Mouse (Mus musculus) ES-CJ7 (cell line): ENCODE data around the gene Zfp987.
"Not testable (repeated sequence)": the region's sequence is repeated elsewhere in the genome, so short reads cannot be mapped to it uniquely, and the experiment has no call there.

Experiments used
- DNase-seq: peaks from one replicate; pipeline ENCODE4 v3.0.0; 2011; ENCODE audit warnings: low read depth, low spot score

Gene Zfp987

DNA sequence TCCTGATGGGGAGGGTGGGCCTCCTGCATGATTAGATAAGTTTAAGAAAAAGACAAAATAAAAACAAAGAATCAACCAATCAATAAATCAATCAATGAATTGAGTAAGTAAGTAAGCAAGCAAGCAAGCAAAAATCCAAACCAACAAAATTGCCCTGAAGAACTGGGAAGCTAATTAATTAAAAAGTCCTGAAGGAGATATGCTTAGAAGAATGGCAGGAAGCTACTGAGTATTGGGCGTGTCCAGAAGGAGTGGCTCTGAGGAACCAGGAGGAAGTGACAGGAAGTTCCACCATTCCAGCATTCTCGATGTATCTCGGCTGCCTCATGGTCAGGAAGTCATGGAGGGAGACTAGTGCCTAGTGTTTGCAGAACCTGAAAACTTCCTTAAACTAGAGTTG is at the start of gene Zfp987:
Gene Zfp987, plus strand, starts transcription at position 301 of the 400 bp plus-strand sequence.
- DNase-seq, result not testable (repeated sequence)

DNA sequence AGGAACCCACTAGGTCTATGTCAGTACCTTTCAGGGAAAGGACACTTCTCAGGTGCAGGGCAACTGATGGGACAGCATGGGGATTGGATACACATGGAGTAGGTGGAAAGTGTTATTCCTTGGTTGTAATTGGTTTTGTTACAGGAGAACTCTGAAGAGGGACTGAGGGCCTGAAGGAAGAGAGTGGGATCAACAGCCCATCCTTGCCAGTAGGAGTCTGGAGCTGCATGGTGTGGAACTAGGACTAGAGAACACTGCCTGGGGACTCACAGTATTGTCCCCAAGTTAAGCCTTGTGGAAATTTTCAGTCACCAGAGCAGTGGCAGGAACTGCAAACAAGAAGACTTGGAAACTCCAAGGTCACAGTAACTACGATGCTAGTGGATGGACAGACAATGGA is 44.6 kb upstream of the Zfp987 start:
- DNase-seq, result peak; percentile 12

DNA sequence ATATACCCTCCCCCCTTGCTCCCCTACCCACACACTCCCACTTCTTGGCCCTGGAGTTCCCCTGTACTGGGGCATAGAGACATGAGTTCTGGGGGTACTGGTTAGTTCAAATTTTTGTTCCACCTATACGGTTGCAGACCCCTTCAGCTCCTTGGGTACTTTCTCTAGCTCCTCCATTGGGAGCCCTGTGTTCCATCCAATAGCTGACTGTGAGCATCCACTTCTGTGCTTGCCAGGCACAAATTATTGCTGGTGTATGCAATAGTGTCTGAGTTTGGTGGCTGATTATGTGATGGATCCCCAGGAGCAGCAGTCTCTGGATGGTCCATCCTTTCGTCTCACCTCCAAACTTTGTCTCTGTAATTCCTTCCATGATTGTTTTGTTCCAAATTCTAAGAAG is 43.7 kb upstream of the Zfp987 start:
- DNase-seq, result peak; percentile 3

DNA sequence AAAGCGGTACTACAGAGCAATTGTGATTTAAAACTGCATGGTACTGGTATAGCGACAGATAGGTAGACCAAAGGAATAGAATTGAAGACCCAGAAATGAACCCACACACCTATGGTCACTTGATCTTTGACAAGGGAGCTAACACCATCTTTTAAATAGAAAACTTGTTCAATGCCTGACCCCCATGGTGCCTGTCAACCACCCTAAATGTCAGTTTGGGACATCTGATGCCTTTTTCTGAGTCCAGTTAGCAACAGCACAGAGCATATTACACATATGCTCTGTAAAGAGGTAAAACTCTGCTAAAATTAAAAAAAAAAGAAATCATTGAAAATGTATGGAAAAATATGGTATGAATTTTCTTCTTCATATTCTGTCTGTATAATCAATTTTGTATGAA is 41.8 kb upstream of the Zfp987 start:
- DNase-seq, result peak; percentile 41

DNA sequence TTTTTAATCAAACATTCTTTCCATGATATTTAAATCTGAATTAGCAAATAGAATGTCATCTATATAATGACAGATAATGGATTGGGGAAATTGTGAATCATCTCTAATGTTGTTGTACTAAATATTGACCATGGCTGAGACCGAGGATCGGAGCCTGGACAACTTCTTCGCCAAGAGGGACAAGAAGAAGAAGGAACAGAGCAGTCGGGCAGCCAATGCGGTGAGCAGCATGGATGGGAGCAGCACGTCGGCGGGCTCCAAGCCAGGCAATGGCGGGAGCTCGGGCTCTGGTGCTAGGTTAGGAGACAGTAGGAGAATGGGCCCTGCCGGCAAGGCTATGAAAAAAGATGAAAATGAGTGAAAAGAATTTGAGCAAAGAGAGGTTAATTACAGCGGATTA is 38.5 kb upstream of the Zfp987 start:
- peak; percentile 34 for DNase-seq

DNA sequence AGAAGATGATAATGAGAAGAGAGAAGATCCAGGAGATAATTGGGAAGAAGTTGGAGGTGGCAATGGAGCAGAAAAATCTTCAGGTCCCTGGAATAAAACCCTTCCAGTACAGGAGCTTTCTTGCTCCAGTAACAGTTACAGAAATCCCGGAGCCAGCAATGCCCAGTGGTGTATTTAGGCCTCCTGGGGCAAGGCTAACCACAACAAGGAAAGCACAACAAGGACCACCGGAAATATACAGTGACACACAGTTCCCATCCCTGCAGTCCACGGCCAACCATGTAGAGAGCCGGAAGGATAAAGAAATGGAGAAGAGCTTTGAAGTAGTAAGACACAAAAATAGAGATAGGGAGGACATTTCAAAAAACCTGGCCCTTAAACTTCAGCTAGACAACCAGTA is 38.0 kb upstream of the Zfp987 start:
- DNase-seq, result peak; percentile 2

DNA sequence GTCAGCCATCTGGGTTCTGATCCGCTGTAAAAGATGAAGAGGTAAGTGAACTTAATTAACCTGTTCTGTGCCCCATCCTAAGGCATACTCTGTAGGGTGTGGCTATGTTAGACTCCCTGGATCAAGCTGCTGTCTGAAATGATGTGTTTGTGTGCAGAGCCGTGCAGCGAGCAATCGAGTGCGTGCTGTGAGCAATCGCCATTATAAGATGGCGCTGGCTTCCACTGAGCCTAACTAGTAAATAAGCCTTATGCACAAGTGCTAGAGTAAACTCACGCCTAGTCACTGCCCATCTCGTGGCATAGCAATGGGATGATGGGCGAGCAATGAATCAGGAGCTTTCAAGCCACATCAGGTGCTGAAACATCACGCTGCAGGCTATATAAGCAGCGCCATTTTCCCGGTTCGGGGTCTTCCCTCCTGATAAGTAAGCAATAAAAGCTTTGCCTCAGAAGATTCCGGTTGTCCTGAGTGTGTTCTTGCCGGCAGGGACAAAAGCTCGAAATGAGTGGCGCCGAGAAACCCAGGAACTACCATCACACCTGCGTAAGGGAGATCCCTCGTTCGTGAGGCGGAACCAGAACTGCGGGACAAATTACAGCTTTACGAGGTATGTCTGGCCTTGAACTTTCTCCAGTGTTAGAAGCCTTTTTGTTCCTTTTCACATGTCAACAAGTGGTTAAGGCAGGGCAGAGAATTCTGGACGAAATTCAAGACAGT is 37.0 kb upstream of the Zfp987 start:
- peak; percentile 14 for DNase-seq

DNA sequence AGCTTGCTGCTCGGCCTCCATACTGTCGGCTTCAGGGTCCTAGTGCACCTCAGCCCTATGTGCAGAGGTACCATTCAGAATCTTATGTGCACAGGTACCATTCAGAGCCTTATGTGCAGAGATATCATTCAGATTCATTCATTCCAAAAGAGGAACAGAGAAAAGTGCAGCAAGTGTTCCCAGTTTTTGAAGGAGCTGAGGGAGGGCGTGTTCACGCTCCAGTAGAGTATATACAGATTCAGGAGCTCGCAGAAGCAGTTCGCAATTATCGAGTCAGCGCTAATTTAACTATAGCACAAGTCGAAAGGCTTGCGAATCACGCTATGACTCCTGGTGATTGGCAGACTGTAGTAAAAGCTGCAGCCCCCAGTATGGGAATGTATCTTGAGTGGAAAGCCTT is 36.0 kb upstream of the Zfp987 start:
- DNase-seq, result peak; percentile 2

DNA sequence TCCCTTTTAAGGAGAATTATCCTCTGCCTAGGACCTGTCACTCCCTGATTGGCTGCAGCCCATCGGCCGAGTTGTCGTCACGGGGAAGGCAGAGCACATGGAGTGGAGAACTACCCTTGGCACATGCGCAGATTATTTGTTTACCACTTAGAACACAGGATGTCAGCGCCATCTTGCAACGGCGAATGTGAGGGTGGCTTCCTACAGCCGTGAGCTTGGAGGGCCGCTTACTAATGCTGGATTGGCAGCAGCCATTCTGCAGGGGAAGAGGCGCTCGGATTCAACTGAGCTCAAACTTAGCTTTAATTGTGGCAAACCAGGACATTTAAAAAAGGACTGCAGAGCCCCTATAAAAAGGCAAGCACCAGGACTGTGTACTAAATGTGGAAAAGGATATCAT is 35.1 kb upstream of the Zfp987 start:
- DNase-seq, result not testable (repeated sequence)

DNA sequence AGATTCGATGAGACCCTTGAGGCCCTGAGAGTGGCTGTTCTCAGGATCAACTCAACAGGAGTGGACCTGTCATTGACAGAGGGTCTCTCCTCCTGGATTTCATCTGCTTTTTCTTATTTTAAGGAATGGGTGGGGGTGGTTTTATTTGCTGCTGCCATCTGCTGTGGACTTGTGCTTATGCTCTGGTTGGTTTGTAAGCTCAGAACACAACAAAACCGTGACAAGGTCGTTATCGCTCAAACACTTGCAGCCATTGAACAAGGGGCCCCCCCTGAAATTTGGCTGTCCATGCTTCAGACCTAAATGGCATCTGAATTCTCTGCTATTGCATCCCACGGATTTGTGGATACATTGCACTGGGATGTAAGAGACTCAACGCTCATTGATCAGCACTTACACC is 34.1 kb upstream of the Zfp987 start:
- not testable (repeated sequence) for DNase-seq

DNA sequence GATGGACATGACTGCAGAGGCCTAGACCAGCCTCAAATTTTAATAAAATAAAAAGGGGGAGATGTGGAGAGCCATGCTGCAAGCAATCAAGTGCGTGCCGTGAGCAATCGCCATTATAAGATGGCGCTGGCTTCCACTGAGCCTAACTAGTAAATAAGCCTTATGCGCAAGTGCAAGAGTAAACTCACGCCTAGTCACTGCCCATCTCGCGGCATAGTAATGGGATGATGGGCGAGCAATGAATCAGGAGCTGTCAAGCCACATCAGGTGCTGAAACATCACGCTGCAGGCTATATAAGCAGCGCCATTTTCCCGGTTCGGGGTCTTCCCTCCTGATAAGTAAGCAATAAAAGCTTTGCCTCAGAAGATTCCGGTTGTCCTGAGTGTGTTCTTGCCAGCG is 33.5 kb upstream of the Zfp987 start:
- DNase-seq, result not testable (repeated sequence)

DNA sequence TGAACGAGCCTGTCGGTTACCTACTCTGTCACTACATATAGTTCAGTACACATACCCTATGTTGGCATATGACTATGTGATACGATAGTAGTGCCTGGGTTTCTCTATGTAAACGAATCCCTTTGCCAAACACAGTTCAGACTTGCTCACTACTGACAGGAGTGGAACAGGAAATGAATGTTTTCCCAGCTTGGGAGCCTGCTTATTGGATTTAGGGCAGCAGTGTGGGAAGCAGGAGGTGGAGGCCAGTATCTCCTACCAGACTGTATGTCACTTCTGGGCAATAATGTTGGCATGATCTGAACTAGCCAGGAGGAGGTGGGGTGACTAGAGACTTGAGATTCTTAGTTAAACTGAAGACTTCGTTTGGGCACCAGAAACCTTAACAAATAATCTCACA is 32.3 kb upstream of the Zfp987 start:
- DNase-seq, result peak; percentile 1

DNA sequence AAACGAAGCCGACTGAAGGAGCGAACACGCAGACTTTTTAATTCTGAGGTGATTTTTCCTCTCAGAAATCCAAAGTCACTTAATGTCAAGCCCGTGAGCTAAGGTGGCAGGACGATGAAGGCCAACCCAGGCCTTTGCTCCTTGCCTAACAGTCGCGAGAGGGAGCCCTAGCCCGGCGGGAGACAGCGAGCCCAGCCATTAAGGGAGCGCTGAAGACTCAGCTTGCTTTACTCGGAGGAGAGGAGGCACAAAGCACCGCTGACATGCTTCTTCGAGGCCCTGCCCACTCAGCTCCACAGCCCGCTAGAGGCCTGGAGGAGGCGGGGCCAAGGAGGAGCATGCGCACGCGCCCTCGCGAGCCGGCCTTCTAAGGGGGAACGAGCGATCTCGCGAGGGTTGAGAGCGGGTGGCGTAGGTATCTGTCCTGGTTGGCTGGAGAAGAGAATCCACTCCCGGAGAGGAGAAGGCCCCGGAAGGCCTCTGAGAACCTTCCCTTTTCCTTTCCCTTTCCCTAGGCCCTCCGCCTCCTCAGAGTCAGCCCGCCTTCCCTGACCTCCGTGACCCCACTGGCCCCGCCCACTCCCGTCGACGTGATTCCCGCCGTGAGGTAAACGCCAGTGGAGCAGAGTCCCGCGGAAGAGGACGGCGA is 30.0 kb upstream of the Zfp987 start:
- DNase-seq, result peak; percentile 97

DNA sequence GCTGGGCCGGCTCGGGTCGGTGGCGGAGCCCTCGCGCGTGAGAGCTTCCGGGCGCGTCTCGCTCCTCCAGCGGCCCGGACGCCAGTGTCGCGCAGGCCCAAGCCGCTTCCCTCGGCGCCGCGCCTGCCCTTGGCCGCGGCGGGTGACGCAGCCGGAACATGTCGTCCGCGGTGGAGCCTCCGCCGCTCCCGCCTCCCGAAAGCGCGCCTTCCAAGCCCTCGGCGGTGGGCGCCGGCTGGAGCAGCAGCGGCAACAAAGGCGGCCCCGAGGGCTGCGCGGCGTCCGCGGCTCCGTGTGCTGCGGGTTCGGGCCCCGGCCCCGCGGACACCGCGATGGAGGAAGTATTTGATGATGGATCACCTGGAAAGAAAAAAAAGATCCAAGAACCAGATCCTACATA is 29.5 kb upstream of the Zfp987 start:
- peak; percentile 57 for DNase-seq

DNA sequence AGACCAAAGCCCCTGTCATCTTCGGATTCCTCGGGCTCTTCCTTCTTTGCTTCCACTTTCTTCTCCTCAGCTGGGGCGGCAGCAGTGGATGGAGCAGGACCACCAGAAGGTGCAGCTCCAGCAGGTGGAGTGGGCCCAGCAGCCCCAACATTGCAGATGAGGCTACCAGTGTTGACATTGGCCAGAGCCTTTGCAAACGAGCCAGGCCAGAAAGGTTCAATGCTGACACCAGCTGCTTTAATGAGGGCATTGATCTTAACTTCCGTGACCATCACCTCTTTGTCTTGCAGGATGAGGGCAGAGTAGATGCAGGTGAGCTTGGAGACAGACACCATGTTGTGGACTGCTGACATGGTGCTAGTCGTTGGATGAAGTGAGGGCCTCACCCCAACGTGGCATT is 23.8 kb upstream of the Zfp987 start:
- not testable (repeated sequence) for DNase-seq

DNA sequence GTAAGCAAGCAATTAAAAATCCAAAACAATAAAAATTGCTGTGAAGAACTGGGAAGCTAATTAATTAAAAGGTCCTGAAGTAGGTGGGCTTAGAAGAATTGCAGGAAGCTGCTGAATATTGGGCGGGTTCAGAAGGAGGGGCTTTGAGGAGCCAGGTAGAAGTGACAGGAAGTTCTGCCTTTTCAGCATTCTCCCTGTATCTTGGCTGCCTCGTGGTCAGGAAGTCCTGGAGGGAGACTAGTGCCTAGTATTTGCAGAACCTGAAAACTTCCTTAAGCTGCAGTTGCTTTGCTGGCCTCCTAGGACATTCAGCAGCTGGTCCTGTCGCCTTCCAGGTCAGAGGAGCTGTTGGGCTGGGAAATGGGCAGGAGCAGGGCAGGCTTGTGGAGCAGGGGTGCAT is 4.3 kb downstream of the Zfp987 start:
- DNase-seq, result peak; percentile 53

DNA sequence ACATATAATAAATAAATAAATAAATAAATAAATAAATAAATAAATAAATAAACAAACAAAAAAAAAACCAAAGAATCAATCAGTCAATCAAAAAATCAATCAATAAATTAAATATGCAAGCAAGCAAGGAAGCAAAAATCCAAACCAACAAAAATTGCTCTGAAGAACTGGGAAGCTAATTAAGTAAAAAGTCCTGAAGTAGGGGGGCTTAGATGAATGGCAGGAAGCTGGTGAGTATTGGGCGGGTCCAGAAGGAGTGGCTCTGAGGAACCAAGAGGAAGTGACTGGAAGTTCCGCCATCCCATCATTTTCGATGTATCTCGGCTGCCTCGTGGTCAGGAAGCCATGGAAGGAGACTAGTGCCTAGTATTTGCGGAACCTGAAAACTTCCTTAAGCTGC is 59.4 kb downstream of the Zfp987 start, which contains the start of gene Zfp600:
Gene Zfp600, plus strand, starts transcription at position 301 of the 400 bp plus-strand sequence.
- DNase-seq, result not testable (repeated sequence)

DNA sequence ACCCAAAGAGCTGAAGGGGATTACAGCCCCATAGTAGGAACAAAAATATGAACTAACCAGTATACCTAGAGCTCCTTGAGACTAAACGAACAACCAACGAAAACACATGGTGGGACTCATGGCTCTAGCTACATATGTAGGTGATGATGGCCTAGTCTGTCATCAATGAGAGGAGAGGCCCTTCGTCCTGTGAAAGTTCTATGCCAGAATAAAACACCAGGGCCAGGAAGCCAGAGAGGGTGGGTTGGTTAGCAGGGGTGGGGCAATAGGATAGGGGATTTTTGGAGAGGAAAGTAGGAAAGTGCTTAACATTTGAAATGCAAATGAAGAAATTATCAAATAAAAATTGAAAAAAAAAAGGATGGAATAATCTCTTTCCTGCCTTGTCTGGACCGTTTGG is 65.8 kb downstream of the Zfp987 start:
- DNase-seq, result peak; percentile 2

DNA sequence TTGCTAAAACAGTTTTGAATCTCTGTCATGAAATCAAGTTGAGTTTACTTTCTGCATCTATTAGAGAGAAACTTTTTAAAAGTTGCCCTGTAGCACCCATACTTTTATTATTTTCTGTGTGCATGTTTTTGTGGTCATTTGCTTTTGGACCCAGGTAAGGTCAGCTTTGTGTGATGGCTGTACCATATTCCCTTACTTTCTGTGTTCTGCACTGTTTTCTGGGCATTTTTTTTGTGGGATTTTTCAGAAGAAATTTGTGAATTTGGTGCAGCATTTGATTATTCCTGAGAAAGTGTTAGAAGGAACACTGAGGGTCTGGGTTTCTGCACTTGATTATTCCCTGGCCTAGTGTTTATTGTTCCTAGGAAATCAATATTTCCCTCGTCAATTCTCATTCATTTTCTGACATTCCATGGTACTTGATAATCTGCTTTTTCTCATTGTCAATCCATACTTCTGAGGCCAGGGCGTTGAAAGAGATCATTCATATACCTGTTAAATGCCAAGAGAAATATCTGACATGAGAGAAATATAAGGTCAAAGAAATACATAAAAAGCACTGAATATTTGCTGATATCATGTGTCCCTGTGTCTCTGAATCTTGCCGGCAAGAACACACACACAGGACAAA is 70.2 kb downstream of the Zfp987 start:
- peak; percentile 2 for DNase-seq

DNA sequence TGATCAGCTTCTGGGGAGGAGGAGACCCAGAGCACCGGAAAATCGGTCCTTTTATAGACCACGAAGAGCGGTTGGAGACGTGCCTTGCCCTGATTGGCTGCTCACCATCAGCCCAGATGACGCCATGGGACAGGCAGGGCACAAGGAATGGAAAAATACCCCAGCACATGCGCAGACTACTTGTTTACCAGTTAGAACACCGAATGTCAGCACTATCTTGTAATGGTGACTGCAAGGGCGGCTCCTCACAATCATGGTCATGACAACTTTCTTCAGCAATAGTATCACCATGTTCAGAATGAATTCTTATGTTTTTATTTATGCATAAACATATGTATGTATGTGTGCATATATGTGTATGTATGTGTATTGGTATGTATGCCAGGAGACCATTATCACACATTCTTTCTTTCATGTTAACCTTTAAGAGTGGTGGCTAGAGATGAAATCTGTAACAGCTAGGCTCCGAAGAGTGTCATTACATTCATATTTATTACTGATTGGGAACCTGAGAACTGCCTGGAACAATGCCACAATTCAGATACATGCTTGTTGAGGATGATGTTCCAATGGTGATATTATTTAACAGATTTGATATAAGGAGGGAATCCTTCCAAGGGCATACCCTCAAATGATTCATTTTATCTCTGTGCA is 70.9 kb downstream of the Zfp987 start:
- peak; percentile 57 for DNase-seq

DNA sequence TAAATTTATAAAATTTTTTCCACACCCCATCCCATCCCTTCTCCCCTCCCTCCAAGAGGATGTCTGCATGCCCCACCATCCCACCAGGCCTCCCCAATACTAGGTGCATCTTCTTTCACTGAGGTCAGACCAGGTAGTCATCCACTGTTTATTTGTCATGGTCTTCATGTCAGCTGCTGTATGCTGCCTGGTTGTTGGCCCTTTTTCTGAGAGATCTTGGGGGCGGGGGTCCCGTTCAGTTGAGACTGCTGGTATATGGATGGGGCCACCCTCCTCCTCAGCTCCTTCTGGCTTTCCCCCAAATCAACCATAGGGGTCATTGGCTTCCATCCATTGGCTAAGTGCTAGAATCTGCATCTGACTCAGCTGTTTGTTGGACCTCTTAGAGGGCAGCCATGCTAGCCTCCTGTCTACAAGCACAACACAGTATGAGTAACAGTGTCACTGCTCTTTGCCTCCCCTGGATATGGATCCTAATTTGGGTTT is 71.7 kb downstream of the Zfp987 start:
- not testable (repeated sequence) for DNase-seq
